Mouse (Mus musculus) forebrain, embryonic 12.5 days (tissue): Measurements from ENCODE around the gene Msi2. TPM values are rescaled to one million over a fixed set of nuclear protein-coding genes. Genes with fewer than 3 reads are reported as not detected.

Source experiments
- ATAC-seq: fragments of 200-750 bp; cut with Nextera tagmentation; 2 replicates; pipeline ENCODE4 v1.8.0; 2017; ENCODE audit warnings: moderate TSS enrichment; ENCODE audit not compliant: low FRiP score
- H3K27ac ChIP-seq: fragments of 300-500 bp; sonication (generic); 2 replicates; pipeline ENCODE4 v1.5.1; 2016; ENCODE audit warnings: mild to moderate bottlenecking
- H3K27me3 ChIP-seq: fragments of 300-500 bp; sonication (generic); 2 replicates; pipeline ENCODE4 v1.6.1; 2016; ENCODE audit warnings: mild to moderate bottlenecking
- H3K36me3 ChIP-seq: fragments of 300-500 bp; sonication (generic); replicated peaks from 2 replicates; pipeline ENCODE4 v1.6.1; 2016; ENCODE audit warnings: mild to moderate bottlenecking
- H3K4me1 ChIP-seq: fragments of 300-500 bp; sonication (generic); 2 replicates; pipeline ENCODE4 v1.6.1; 2016
- H3K4me2 ChIP-seq: fragments of 300-500 bp; sonication (generic); 2 replicates; pipeline ENCODE4 v1.6.1; 2016; ENCODE audit warnings: mild to moderate bottlenecking, moderate library complexity
- H3K4me3 ChIP-seq: fragments of 300-500 bp; sonication (generic); replicated peaks from 2 replicates; pipeline ENCODE4 v1.5.1; 2016; ENCODE audit warnings: mild to moderate bottlenecking
- H3K9ac ChIP-seq: fragments of 300-500 bp; sonication (generic); 2 replicates; pipeline ENCODE4 v1.6.1; 2016; ENCODE audit warnings: mild to moderate bottlenecking
- H3K9me3 ChIP-seq: fragments of 300-500 bp; sonication (generic); 2 replicates; pipeline ENCODE4 v1.6.1; 2016
- WGBS: fragments of 180-500 bp; shearing (Covaris S2); methylation state at CpG from one replicate; pipeline ENCODE4 v1.1.7; 2016; 5-methylcytosine and 5-hydroxymethylcytosine counted together
- polyA plus RNA-seq: library from polyadenylated mRNA; unstranded; fragments of >200 nt; fragmentation: Nextera tagmentation; extraction: Ambion mirVana; gene quantifications from 2 replicates; pipeline ENCODE4 v1.2.1, GENCODE M21; 2016

Gene Msi2
- polyA plus RNA-seq, 1 experiment from 2014 or later: 35.8 TPM

DNA sequence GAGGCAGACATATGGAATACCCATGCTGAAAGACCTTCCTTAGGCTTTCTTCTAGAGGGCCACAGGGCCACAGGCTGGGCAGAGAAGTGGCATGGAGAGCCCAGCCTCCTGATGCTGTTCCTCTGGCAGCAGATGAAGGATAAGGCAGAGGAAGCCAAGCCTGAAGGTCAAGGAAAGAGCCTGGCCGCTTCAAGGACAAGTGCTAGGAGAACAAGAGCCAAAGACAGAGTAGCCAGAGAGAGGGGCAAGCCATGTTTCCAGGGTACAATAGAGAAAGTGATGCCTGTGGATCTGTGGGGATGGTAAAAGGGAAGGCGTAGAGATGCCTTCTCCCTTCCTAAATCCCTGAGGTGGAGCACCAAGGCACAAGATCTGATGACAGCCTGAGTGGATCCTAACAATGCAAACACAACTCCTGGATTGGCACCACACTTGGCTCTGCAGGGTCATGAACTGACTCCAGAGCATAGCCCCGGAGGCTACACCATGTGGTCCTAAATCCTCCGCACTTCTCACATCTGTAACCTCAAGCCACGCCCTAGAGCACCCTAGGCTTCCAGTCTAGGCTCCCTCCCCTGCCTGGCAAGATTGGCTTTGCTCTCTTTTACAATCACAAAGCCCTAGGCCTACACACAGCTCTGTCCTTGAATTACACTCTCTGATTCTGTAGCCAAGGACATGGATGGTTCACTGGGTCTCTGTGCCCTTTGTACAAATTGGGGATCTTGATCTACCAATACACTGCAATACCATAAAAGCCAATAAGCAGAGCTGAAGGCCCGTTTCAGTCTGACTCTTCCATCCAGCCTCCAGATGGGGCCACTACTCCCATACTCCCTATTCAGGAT is 202.4 kb downstream of the Msi2 start:
- Histone ChIP-seq H3K4me3 (no peak overlapping the region), H3K27ac (peak overlapping the region; percentile 75), H3K27me3 (no peaks in the 10 kb centered on the region), H3K36me3 (0 out of 2 replicates have a peak, but pooled peaks cover 4% of the 10 kb centered on the region), H3K4me2 (no peak overlapping the region), H3K9me3 (no peaks in the 10 kb centered on the region), H3K4me1 (peaks cover 77% of the 10 kb centered on the region), H3K9ac (no peak overlapping the region)
- no peak for ATAC-seq
- WGBS: 61% methylated on average over 6 of the region's 6 CpGs

DNA sequence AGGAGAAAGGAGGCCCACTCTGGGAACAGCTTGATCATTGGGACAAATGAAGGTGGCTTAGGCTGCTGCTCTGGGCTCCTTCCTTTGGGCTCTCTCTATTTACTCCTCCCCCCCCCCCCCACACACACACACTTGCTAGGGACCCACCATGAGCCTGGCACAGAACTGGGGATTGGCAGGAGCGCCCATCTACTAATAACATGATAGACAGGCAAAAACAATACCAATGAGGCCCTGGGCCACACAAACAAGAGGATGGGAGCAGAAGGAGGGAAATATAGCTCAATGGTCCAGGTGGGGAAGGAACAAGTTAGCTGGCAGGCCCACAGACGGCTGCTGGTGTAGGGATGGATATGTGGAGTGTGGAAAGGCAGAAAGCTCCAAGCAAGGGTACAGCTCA is 203.0 kb downstream of the Msi2 start:
- Histone ChIP-seq H3K4me2 (no peak overlapping the region), H3K27ac (peak overlapping the region; percentile 75; the same call in 1 of the 2 replicates), H3K27me3 (no peaks in the 10 kb centered on the region), H3K9ac (no peak overlapping the region), H3K9me3 (no peaks in the 10 kb centered on the region), H3K36me3 (0 out of 2 replicates have a peak, but pooled peaks cover 4% of the 10 kb centered on the region), H3K4me3 (no peak overlapping the region), H3K4me1 (peaks cover 77% of the 10 kb centered on the region)
- no peak for ATAC-seq
- WGBS: 79% methylated on average over 2 of the region's 2 CpGs

DNA sequence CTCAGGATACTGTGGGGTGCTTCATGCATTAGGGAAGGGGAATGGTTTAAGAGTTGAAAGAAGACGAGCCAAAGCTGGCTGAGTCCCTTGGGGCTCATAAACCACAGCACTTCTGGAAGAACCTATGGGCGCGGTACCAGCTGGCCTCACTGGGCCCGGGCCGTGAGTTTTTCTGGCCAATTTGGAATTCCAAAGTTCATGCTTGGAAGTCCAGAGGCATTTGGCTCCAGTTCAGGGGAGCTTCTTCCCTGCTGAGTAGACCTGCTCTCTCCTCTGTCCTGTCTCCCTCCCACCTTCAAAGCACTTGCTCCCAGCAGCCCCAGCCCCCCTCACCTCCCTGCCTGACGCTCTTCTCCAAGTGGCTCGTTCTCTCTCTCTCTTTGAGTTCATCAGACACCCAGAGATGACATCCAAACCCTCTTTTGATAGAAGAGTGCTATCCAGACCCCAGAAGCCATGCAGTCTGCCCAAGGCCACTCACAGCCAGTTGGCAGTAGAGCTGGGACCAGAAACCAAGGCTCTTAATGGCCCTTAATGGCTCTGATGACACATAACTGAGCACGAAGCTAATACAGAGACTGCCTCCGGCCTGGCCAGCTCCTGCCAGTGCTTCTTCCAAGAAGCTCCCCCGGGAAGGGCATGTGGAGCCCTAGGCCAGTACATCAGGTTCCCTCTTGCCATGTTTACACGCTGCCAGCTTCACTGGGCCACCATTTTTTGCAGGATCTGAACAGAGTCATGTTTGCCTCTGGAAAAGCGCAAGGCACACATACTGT is 204.0 kb downstream of the Msi2 start:
- no peak overlapping the region for H3K4me3 ChIP-seq
- no peak for ATAC-seq
- no peak overlapping the region for H3K4me2 ChIP-seq
- H3K27me3 ChIP-seq: no peaks in the 10 kb centered on the region
- H3K4me1 ChIP-seq: peaks cover 83% of the 10 kb centered on the region
- 93% methylated on average over 12 of the region's 12 CpGs for WGBS
- H3K9me3 ChIP-seq: no peaks in the 10 kb centered on the region
- H3K36me3 ChIP-seq: peaks cover 4% of the 10 kb centered on the region; the same call in 1 of the 2 replicates
- 0 out of 2 replicates have a peak overlapping the region, but pooled peaks have one; percentile 42 for H3K27ac ChIP-seq
- H3K9ac ChIP-seq: no peak overlapping the region; the same call in 1 of the 2 replicates

DNA sequence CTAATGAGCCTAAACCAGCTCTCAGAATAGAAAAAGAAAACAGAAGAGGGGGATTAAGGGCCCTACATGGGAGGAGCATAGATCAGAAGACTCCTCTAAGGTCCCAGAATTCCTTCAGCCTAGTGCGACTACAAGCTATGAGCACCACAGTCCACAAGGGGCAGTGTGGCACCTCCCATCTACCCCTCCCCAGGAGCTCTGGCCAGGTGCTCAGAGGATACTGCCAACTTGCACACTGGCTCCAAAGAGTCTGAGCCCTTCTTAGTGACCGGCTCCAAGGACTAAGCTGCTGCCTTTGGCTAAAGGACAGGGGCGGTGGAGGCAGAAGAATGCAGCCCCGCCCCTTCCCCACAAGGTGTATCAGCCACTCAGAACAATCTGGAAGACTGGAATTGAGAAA is 205.7 kb downstream of the Msi2 start:
- no peak; the same call in 1 of the 2 replicates for ATAC-seq

DNA sequence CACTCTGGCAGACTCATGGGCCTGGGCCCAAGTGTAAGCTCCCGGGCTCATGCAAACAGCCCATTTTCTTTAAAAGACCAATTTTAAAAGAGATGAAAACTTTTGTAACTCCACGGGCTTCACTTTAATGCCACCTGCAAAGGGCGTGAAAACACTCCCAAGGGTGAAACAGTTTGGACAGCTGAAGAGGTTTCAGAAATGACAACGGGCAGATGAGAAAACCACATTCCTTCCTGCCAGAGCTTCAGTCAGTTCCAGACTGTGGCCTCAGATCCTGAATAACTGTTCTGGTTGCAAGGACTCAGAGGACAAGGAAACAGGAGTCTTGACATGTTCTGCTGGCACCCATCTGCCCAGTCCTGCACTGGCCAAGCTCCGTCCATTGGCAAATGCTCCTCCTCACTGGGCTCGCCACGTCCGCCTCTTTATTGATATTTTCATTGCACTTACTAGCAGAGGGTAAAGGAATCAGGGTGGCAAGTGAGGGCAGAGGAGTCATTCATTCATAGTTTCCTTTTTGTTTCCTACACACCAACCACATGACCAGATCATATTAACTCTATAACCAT is 207.9 kb downstream of the Msi2 start:
- Histone ChIP-seq H3K4me1 (peaks cover 96% of the 10 kb centered on the region), H3K27me3 (no peaks in the 10 kb centered on the region), H3K9ac (no peak overlapping the region), H3K4me3 (no peak overlapping the region), H3K9me3 (no peaks in the 10 kb centered on the region), H3K4me2 (no peak overlapping the region), H3K27ac (0 out of 2 replicates have a peak overlapping the region, but pooled peaks have one; percentile 31), H3K36me3 (no peaks in the 10 kb centered on the region; the same call in 1 of the 2 replicates)
- ATAC-seq: no peak
- WGBS: 88% methylated on average over 8 of the region's 8 CpGs

More for the DNA sequence above, 205.7 kb downstream of the Msi2 start:
- Histone ChIP-seq H3K4me2 (no peak overlapping the region), H3K36me3 (no peaks in the 10 kb centered on the region; the same call in 1 of the 2 replicates), H3K9ac (no peak overlapping the region), H3K4me1 (peaks cover 97% of the 10 kb centered on the region), H3K9me3 (no peaks in the 10 kb centered on the region), H3K27me3 (no peaks in the 10 kb centered on the region), H3K4me3 (no peak overlapping the region), H3K27ac (peak overlapping the region; percentile 73)
- 19% methylated on average over 4 of the region's 4 CpGs for WGBS

DNA sequence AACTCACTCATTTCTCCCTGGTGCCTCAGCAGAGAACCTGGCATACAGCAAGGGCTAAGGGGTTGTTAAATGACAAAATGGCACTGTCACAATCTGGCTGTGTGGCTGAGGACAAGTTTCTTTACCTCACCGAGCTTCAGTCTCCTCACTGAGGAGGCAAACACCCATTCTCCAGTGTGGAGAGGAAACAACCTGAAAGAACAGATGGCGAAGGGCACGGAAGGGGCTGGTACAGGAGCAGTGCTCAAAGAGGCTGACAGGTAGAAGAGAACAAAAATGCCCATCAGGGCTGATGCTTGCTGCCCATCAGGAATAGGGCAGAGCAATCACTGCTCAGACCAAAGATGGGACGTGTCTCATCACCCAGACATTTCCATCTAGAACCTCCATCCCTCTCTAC is 208.8 kb downstream of the Msi2 start:
- Histone ChIP-seq H3K27ac (no peak overlapping the region), H3K4me1 (peaks cover 90% of the 10 kb centered on the region), H3K27me3 (no peaks in the 10 kb centered on the region), H3K4me3 (no peak overlapping the region), H3K36me3 (no peaks in the 10 kb centered on the region; the same call in 1 of the 2 replicates), H3K9me3 (no peaks in the 10 kb centered on the region), H3K9ac (no peak overlapping the region), H3K4me2 (no peak overlapping the region)
- ATAC-seq: no peak
- WGBS: 82% methylated on average over 4 of the region's 4 CpGs

DNA sequence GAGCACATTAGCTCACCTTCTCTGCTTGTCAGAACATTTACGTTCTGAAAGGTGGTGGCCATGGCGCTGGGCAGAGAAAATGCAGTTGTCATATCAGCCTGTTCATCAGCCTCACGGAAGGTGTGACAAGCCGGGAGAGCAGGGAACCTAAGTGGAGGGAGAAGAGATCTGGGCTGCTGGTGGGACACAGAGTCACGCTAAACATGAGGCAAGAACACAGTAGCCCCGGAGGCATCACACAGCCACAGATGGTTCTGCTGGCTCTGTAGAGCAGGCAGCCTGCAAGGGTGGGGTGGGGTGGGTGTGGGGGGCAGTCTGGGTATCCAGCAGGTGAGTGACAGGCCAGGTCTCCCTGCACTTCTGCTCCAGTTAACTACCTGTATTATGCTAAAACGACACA is 210.2 kb downstream of the Msi2 start:
- Histone ChIP-seq H3K9me3 (no peaks in the 10 kb centered on the region), H3K4me3 (no peak overlapping the region), H3K36me3 (no peaks in the 10 kb centered on the region; the same call in 1 of the 2 replicates), H3K4me2 (no peak overlapping the region), H3K9ac (no peak overlapping the region), H3K27ac (peak overlapping the region; percentile 51), H3K27me3 (no peaks in the 10 kb centered on the region), H3K4me1 (peaks cover 78% of the 10 kb centered on the region)
- 68% methylated on average over 7 of the region's 7 CpGs for WGBS
- peak; percentile 15; the same call in 1 of the 2 replicates for ATAC-seq

DNA sequence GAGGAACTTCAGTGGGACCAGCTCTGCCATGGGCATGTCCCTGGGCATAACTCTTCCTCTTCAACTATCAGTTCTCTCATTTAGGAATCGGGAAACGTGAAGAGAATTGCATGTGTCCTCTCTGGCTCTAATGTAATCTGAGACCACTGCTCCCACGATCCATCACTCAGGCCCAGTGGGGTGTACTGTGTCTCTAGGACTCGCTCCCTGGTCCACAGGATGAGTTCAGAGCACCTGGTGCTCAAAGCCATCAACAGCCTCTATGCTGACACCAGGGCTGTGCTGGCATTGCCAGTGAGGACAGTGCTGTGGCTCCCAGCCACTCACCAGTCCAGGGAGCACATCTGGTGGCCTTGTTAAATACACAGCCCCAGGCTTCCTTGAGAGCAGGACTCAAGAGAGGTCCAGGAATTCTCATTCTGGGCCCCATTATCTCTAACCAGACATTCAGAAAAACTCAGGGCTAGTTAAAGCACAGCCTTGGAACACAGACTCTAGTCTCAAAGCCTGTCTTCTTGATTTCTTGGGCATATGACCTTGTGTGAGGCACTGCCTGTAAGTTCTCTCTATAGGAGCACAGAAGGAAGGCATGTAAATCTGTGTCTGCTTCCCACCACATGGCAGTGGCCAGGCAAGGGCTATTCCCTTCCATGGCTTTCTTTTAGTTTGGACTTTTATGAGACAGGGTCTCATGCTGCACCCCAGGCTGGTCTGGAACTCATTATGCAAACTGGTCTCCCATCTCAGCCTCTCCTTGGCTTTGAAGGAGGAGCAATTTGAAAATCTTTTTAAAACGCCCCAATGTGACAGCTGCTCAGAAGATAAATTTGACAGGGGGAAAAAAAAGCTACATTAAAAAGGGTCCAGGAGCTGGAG is 211.5 kb downstream of the Msi2 start:
- Histone ChIP-seq H3K4me2 (no peak overlapping the region), H3K4me3 (no peak overlapping the region), H3K36me3 (no peaks in the 10 kb centered on the region; the same call in 1 of the 2 replicates), H3K27me3 (no peaks in the 10 kb centered on the region), H3K27ac (peak overlapping the region; percentile 76), H3K4me1 (peaks cover 76% of the 10 kb centered on the region), H3K9ac (no peak overlapping the region), H3K9me3 (no peaks in the 10 kb centered on the region)
- WGBS: 50% methylated on average over 5 of the region's 5 CpGs
- no peak; the same call in 1 of the 2 replicates for ATAC-seq

DNA sequence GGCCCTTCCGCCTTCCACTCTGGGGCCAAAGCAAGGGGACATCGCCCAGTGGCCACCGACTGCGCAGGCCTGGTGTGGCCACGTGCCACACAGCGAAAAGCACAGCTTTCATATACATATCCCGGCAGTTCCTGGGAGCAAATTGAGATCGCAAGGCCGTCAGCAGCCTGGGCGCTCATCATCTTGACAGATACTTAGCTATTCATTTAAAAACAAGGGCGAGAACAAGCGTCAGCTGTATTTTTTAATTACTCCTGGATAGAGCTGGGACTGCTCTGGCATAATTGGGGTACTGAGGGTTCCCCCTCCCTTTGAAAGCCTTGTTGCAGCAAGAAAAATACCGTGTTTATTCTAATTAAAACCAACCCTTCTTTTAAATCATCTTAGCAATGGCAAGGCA is 212.2 kb downstream of the Msi2 start:
- no peaks in the 10 kb centered on the region for H3K9me3 ChIP-seq
- ATAC-seq: no peak
- no peaks in the 10 kb centered on the region; the same call in 1 of the 2 replicates for H3K36me3 ChIP-seq
- 62% methylated on average over 13 of the region's 13 CpGs for WGBS
- H3K9ac ChIP-seq: no peak overlapping the region
- H3K4me2 ChIP-seq: no peak overlapping the region
- H3K4me3 ChIP-seq: no peak overlapping the region
- H3K27me3 ChIP-seq: no peaks in the 10 kb centered on the region
- H3K4me1 ChIP-seq: peaks cover 77% of the 10 kb centered on the region
- peak overlapping the region; percentile 76 for H3K27ac ChIP-seq

DNA sequence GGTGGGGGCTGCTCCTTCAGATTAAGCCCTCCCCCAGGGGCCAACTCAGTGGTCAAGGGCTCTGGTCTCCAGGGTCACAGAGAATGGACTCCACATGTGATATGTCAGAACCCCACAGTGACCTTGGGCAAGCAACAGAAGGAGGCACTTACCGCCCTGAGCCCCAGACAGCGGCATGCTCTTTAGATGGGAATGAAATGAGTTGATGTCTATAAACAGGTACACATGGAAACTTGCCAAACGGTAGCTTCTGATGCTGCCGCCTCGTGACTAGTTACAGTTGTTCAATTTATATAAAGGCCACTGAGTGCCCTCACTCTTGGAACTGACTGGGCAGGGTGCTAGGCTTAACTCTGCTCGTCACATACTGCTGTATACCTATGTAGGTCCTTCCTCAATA is 215.7 kb downstream of the Msi2 start:
- Histone ChIP-seq H3K27ac (peak overlapping the region; percentile 25; the same call in 1 of the 2 replicates), H3K9me3 (no peaks in the 10 kb centered on the region), H3K4me1 (peaks cover 59% of the 10 kb centered on the region), H3K9ac (no peak overlapping the region), H3K36me3 (no peaks in the 10 kb centered on the region), H3K4me2 (no peak overlapping the region), H3K27me3 (no peaks in the 10 kb centered on the region), H3K4me3 (no peak overlapping the region)
- 77% methylated on average over 6 of the region's 6 CpGs for WGBS
- no peak for ATAC-seq

DNA sequence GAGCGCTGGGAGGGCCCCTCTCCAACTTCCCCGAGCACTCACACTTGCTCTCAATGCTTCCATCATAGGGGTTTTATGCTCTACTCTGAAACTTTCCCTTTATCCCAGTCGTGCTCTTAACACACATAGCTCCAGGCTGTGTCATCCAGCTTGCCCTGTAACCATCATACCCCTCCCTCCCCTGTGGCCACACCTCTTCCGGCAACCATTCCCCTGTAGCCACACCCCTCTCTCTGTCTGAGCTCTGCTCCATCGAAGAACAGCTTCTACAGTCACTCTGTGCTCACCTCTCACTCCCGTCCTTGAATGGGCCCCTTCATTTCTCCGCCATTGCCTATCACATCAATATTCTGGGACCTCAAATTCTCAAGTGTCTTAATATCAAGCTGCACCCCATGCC is 219.8 kb downstream of the Msi2 start:
- WGBS: 58% methylated on average over 7 of the region's 7 CpGs
- Histone ChIP-seq H3K27ac (no peak overlapping the region), H3K9me3 (no peaks in the 10 kb centered on the region), H3K27me3 (no peaks in the 10 kb centered on the region), H3K4me3 (no peak overlapping the region), H3K9ac (no peak overlapping the region), H3K4me2 (no peak overlapping the region), H3K4me1 (peaks cover 49% of the 10 kb centered on the region), H3K36me3 (0 out of 2 replicates have a peak, but pooled peaks cover 3% of the 10 kb centered on the region)
- ATAC-seq: no peak
